Mouse (Mus musculus): ENCODE measurements around the gene Clic6. TPM values are rescaled to one million over a fixed set of nuclear protein-coding genes. Genes with fewer than 3 reads are reported as not detected.
A peak's percentile ranks its signal among the peaks of the same experiment; 100 is the strongest.

Gene Clic6
- polyA plus RNA-seq, 1 experiment = 6.8 TPM

DNA sequence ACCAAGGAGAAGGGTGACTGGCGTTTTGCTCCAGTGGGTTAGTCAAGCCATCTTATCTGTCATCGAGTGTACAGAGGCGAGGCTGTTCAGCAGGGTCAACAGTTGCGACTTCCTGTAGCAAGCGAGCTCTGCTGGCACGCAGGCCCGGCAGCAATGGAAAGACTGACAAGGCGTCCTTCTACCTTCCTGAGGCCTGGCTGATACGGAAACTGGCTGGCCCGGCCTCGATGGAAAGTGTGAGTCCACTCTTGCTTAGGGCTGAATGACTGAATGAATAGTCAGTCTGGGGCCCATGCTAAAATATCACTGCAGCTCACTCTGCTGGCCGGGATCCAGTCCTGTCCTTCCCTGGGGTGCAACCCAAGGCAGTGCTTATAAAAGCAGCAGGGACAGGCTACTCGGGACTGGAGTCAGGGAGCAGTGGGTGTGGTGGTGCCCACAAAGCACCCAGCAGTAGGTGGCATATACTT lies 41.9 kb upstream of the Clic6 start:
- TF ChIP-seq CTCF (IDR thresholded peaks at IDR 0.05; ENCODE audit: low read depth, low read length) (no peak), EP300 (IDR thresholded peaks at IDR 0.05; ENCODE audit: insufficient read depth, low read depth, low read length) (no peak), POLR2A (IDR thresholded peaks at IDR 0.05; ENCODE audit: insufficient read depth, low read length) (no peak)
- H3K9ac ChIP-seq (ENCODE audit: low read depth, poor library complexity, severe bottlenecking) = no peak overlapping the region
- no peak overlapping the region for H3K4me3 ChIP-seq (ENCODE audit: low read depth, low read length)
- no peaks in the 10 kb centered on the region for H3K9me3 ChIP-seq (replicated peaks; ENCODE audit: control insufficient read depth, insufficient read depth, low read length, poor library complexity, severe bottlenecking)
- no peak overlapping the region for H3K27ac ChIP-seq (ENCODE audit: insufficient read depth, low read length)
- no peaks in the 10 kb centered on the region for H3K27me3 ChIP-seq (ENCODE audit: control insufficient read depth, insufficient read depth, low read length, poor library complexity, severe bottlenecking)
- H3K4me1 ChIP-seq (ENCODE audit: control insufficient read depth, insufficient read depth, low read length) = no peaks in the 10 kb centered on the region
- no peaks in the 10 kb centered on the region for H3K36me3 ChIP-seq (ENCODE audit: control insufficient read depth, insufficient read depth, low read length, poor library complexity, severe bottlenecking)

GRCm38 (mm10) chr16:92445377-92445776 lies 40.2 kb upstream of the Clic6 start:
- Histone ChIP-seq H3K27me3 (ENCODE audit: control insufficient read depth, insufficient read depth, low read length, poor library complexity, severe bottlenecking) (no peaks in the 10 kb centered on the region), H3K9ac (ENCODE audit: low read depth, poor library complexity, severe bottlenecking) (no peak overlapping the region)

DNA sequence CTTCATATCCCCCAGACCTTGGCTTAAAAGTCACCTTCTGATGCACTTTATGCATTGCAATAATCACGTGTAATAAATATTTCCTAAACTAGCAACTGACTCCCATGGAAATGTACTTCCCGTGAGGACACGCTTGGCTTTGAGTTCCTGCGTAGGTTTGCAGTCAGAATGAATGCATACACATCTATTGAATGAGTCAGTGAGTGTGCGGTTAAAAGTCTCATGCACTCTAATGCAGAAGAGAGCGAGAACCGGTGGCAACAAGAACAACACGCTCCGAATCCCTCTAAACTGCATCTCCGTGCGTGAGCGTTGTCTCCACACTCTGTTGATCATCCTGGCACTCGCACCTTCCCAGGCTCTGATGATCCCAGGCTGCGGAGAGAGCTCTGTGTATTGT lies 36.5 kb upstream of the Clic6 start:
- H3K9ac ChIP-seq (ENCODE audit: low read depth, poor library complexity, severe bottlenecking) = no peak overlapping the region
- no peak overlapping the region for H3K4me3 ChIP-seq (ENCODE audit: low read depth, low read length)
- H3K27ac ChIP-seq (ENCODE audit: insufficient read depth, low read length) = no peak overlapping the region
- no peaks in the 10 kb centered on the region for H3K27me3 ChIP-seq (ENCODE audit: control insufficient read depth, insufficient read depth, low read length, poor library complexity, severe bottlenecking)
- peaks cover 3% of the 10 kb centered on the region for H3K4me1 ChIP-seq (ENCODE audit: control insufficient read depth, insufficient read depth, low read length)
- TF ChIP-seq CTCF (IDR thresholded peaks at IDR 0.05; ENCODE audit: low read depth, low read length) = no peak
- no peak for TF ChIP-seq POLR2A (IDR thresholded peaks at IDR 0.05; ENCODE audit: insufficient read depth, low read length)
- no peak for TF ChIP-seq EP300 (IDR thresholded peaks at IDR 0.05; ENCODE audit: insufficient read depth, low read depth, low read length)
- no peaks in the 10 kb centered on the region for H3K36me3 ChIP-seq (ENCODE audit: control insufficient read depth, insufficient read depth, low read length, poor library complexity, severe bottlenecking)
- no peaks in the 10 kb centered on the region for H3K9me3 ChIP-seq (replicated peaks; ENCODE audit: control insufficient read depth, insufficient read depth, low read length, poor library complexity, severe bottlenecking)

More at GRCm38 (mm10) chr16:92445377-92445776, 40.2 kb upstream of the Clic6 start:
- TF ChIP-seq CTCF (IDR thresholded peaks at IDR 0.05; ENCODE audit: low read depth, low read length) = peak; percentile 72
- TF ChIP-seq POLR2A (IDR thresholded peaks at IDR 0.05; ENCODE audit: insufficient read depth, low read length) = no peak
- no peaks in the 10 kb centered on the region for H3K4me1 ChIP-seq (ENCODE audit: control insufficient read depth, insufficient read depth, low read length)
- no peak overlapping the region for H3K27ac ChIP-seq (ENCODE audit: insufficient read depth, low read length)
- H3K4me3 ChIP-seq (ENCODE audit: low read depth, low read length) = no peak overlapping the region
- no peaks in the 10 kb centered on the region for H3K9me3 ChIP-seq (replicated peaks; ENCODE audit: control insufficient read depth, insufficient read depth, low read length, poor library complexity, severe bottlenecking)
- H3K36me3 ChIP-seq (ENCODE audit: control insufficient read depth, insufficient read depth, low read length, poor library complexity, severe bottlenecking) = no peaks in the 10 kb centered on the region

- H3K27me3 ChIP-seq (ENCODE audit: control insufficient read depth, insufficient read depth, low read length, poor library complexity, severe bottlenecking) = no peaks in the 10 kb centered on the region
- H3K4me1 ChIP-seq (ENCODE audit: control insufficient read depth, insufficient read depth, low read length) = peaks cover 3% of the 10 kb centered on the region
- no peak overlapping the region for H3K27ac ChIP-seq (ENCODE audit: insufficient read depth, low read length)
- no peaks in the 10 kb centered on the region for H3K9me3 ChIP-seq (replicated peaks; ENCODE audit: control insufficient read depth, insufficient read depth, low read length, poor library complexity, severe bottlenecking)
- no peak overlapping the region for H3K9ac ChIP-seq (ENCODE audit: low read depth, poor library complexity, severe bottlenecking)
- TF ChIP-seq POLR2A (IDR thresholded peaks at IDR 0.05; ENCODE audit: insufficient read depth, low read length) (no peak), CTCF (IDR thresholded peaks at IDR 0.05; ENCODE audit: low read depth, low read length) (no peak)
- no peaks in the 10 kb centered on the region for H3K36me3 ChIP-seq (ENCODE audit: control insufficient read depth, insufficient read depth, low read length, poor library complexity, severe bottlenecking)
- H3K4me3 ChIP-seq (ENCODE audit: low read depth, low read length) = no peak overlapping the region
These were observed 35.2 kb upstream of the Clic6 start for GRCm38 (mm10) chr16:92450331-92450730.

- Histone ChIP-seq H3K9ac (ENCODE audit: low read depth, poor library complexity, severe bottlenecking) (no peak overlapping the region), H3K36me3 (ENCODE audit: control insufficient read depth, insufficient read depth, low read length, poor library complexity, severe bottlenecking) (no peaks in the 10 kb centered on the region), H3K27ac (ENCODE audit: insufficient read depth, low read length) (no peak overlapping the region), H3K4me3 (ENCODE audit: low read depth, low read length) (no peak overlapping the region), H3K4me1 (ENCODE audit: control insufficient read depth, insufficient read depth, low read length) (peaks cover 3% of the 10 kb centered on the region), H3K9me3 (replicated peaks; ENCODE audit: control insufficient read depth, insufficient read depth, low read length, poor library complexity, severe bottlenecking) (no peaks in the 10 kb centered on the region), H3K27me3 (ENCODE audit: control insufficient read depth, insufficient read depth, low read length, poor library complexity, severe bottlenecking) (no peaks in the 10 kb centered on the region)
- TF ChIP-seq EP300 (IDR thresholded peaks at IDR 0.05; ENCODE audit: insufficient read depth, low read depth, low read length) (no peak), CTCF (IDR thresholded peaks at IDR 0.05; ENCODE audit: low read depth, low read length) (no peak), POLR2A (IDR thresholded peaks at IDR 0.05; ENCODE audit: insufficient read depth, low read length) (no peak)
These were observed 33.9 kb upstream of the Clic6 start for GRCm38 (mm10) chr16:92451516-92452072.

GRCm38 (mm10) chr16:92452609-92453008 lies 32.9 kb upstream of the Clic6 start:
- TF ChIP-seq POLR2A (IDR thresholded peaks at IDR 0.05; ENCODE audit: insufficient read depth, low read length) = no peak
- peak; percentile 37 for TF ChIP-seq CTCF (IDR thresholded peaks at IDR 0.05; ENCODE audit: low read depth, low read length)
- Histone ChIP-seq H3K9me3 (replicated peaks; ENCODE audit: control insufficient read depth, insufficient read depth, low read length, poor library complexity, severe bottlenecking) (no peaks in the 10 kb centered on the region), H3K4me1 (ENCODE audit: control insufficient read depth, insufficient read depth, low read length) (peaks cover 3% of the 10 kb centered on the region), H3K27ac (ENCODE audit: insufficient read depth, low read length) (no peak overlapping the region), H3K36me3 (ENCODE audit: control insufficient read depth, insufficient read depth, low read length, poor library complexity, severe bottlenecking) (no peaks in the 10 kb centered on the region), H3K27me3 (ENCODE audit: control insufficient read depth, insufficient read depth, low read length, poor library complexity, severe bottlenecking) (no peaks in the 10 kb centered on the region), H3K9ac (ENCODE audit: low read depth, poor library complexity, severe bottlenecking) (no peak overlapping the region), H3K4me3 (ENCODE audit: low read depth, low read length) (no peak overlapping the region)

Data from ES-Bruce4 (cell line).